In genomic region chr1:88143966-88144675, GRCm38 (mm10) we compare ENCODE assay signal across 10 mouse cellular contexts. TPM values are rescaled to one million over a fixed set of nuclear protein-coding genes. Genes with fewer than 3 reads are reported as not detected.
A peak's percentile ranks its signal among the peaks of the same experiment; 100 is the strongest.
DNase-seq lines count a peak whose midpoint lies in the region; TF ChIP-seq lines count a peak whose summit lies in the region.
"Not testable (repeated sequence)": the region's sequence is repeated elsewhere in the genome, so short reads cannot be mapped to it uniquely, and the experiment has no call there.
"Had no signal": no experiment of that assay in that cellular context is flagged by ENCODE, and none has a peak within 500 bp of the region (broad histone marks: within the 10 kb centered on the region; RNA-seq: fewer than 3 reads in every experiment).

No protein-coding gene starts in this region.

- TF ChIP-seq POLR2A in cortical plate, adult 2 months (IDR thresholded peaks at IDR 0.05; ENCODE audit: extremely low read depth, insufficient read depth, low read length); kidney, adult 2 months (IDR thresholded peaks at IDR 0.05; ENCODE audit: low read depth, low read length); spleen, adult 2 months (IDR thresholded peaks at IDR 0.05; ENCODE audit: low read depth, low read length): not testable (repeated sequence)

- WGBS in kidney, adult 2 months, result 2% methylated on average over 5 of the region's 5 CpGs
- 4% methylated on average over 5 of the region's 5 CpGs for WGBS in limb, embryonic 10.5 days
- WGBS in midbrain, embryonic 10.5 days, result 6% methylated on average over 5 of the region's 5 CpGs
- WGBS in spleen, adult 2 months, result 27% methylated on average over 5 of the region's 5 CpGs

- peak; percentile 16; the same call in 1 of the 2 replicates for TF ChIP-seq CTCF in cortical plate, adult 2 months (IDR thresholded peaks at IDR 0.05; ENCODE audit: extremely low read depth, insufficient read depth, low read length)
- peak; percentile 53 for TF ChIP-seq CTCF in kidney, adult 2 months (conservative IDR thresholded peaks at IDR 0.05; ENCODE audit: insufficient read depth, insufficient read length, low read depth, low read length)
- TF ChIP-seq CTCF in spleen, adult 2 months (IDR thresholded peaks at IDR 0.05; ENCODE audit: extremely low read depth, insufficient read depth, insufficient read length, insufficient replicate concordance), result peak; percentile 26; the same call in 1 of the 2 replicates

- H3K36me3 ChIP-seq in kidney, adult 2 months (ENCODE audit: control insufficient read depth, insufficient read depth, low read length); limb, embryonic 10.5 days; midbrain, embryonic 10.5 days; spleen, adult 2 months (ENCODE audit: control insufficient read depth, insufficient read depth, low read length): not testable (repeated sequence)

- H3K4me3 ChIP-seq in cortical plate, adult 2 months (ENCODE audit: insufficient read depth, low read length); kidney, adult 2 months (ENCODE audit: insufficient read depth, low read depth, low read length); limb, embryonic 10.5 days; midbrain, embryonic 10.5 days; spleen, adult 2 months (ENCODE audit: extremely low read depth, insufficient read depth, insufficient read length): not testable (repeated sequence)

- H3K9me3 ChIP-seq in limb, embryonic 10.5 days (replicated peaks); midbrain, embryonic 10.5 days (replicated peaks): not testable (repeated sequence)

- not testable (repeated sequence) for H3K27me3 ChIP-seq in kidney, adult 2 months (replicated peaks; ENCODE audit: control insufficient read depth, insufficient read depth, low read length); limb, embryonic 10.5 days (ENCODE audit: low read depth, poor library complexity, severe bottlenecking); midbrain, embryonic 10.5 days (ENCODE audit: low read depth, poor library complexity, severe bottlenecking); spleen, adult 2 months (ENCODE audit: control insufficient read depth, insufficient read depth, low read length)

- not testable (repeated sequence) for H3K27ac ChIP-seq in cortical plate, adult 2 months (ENCODE audit: insufficient read depth, low read length); kidney, adult 2 months (ENCODE audit: insufficient read depth, low read depth, low read length); limb, embryonic 10.5 days; midbrain, embryonic 10.5 days (replicated peaks); spleen, adult 2 months (ENCODE audit: insufficient read depth, low read length)

- intact Hi-C loops in gastrocnemius, postnatal 14 days (cut with DNase I; ENCODE audit: low total_unique reads), result not testable (repeated sequence)

- H3K4me1 ChIP-seq in cortical plate, adult 2 months (ENCODE audit: control insufficient read depth, insufficient read depth, low read length); kidney, adult 2 months (ENCODE audit: control insufficient read depth, insufficient read depth, low read length); limb, embryonic 10.5 days; midbrain, embryonic 10.5 days; spleen, adult 2 months (ENCODE audit: control insufficient read depth, insufficient read depth, insufficient read length): not testable (repeated sequence)

- peak; percentile 45 for DNase-seq in 416B (ENCODE audit: low read depth)
- DNase-seq in adrenal gland, postnatal 14 days, result peak; percentile 57
- peak; percentile 33 for DNase-seq in gastrocnemius, postnatal 14 days
- peak; percentile 72 for DNase-seq in kidney, adult 2 months
- DNase-seq in limb, embryonic 10.5 days (ENCODE audit: low spot score), result peak; percentile 45
- DNase-seq in midbrain, embryonic 10.5 days (ENCODE audit: low spot score), result peak; percentile 27
- DNase-seq in spleen, adult 2 months (ENCODE audit: low read depth in 1 of 2, low spot score in 2 of 2), result peak in 1 of 2 experiments; percentile 17

RNA-seq across cellular contexts. Expression of gene Ugt1a6a, which starts 9.5 kb away (rescaled TPM):
- 10.5 and 12.8 TPM in 2 replicates for total RNA-seq in adrenal gland, postnatal 14 days (2021)
- 3.5 and 4.1 TPM in 2 replicates for polyA plus RNA-seq in cortical plate, adult 2 months (2012; rRNA removed)
- total RNA-seq in gastrocnemius, postnatal 14 days (2021), result 1 to 10 TPM; 2.1 to 2.4 TPM
- 20.9 and 21.1 TPM in 2 replicates for polyA plus RNA-seq in kidney, adult 2 months (2012; rRNA removed)
- polyA plus RNA-seq in limb, embryonic 10.5 days (2016; fragmentation: Nextera tagmentation; extraction: Ambion mirVana), result 0.11 and 0.16 TPM in 2 replicates
- not detected in 2 replicates for polyA plus RNA-seq in midbrain, embryonic 10.5 days (2016; fragmentation: Nextera tagmentation; extraction: Ambion mirVana)
- polyA plus RNA-seq in spleen, adult 2 months (2012; rRNA removed), result 0.44 and 1.0 TPM in 2 replicates

RNA-seq across cellular contexts. Expression of gene Ugt1a5, which starts 21.7 kb away (rescaled TPM):
- total RNA-seq in adrenal gland, postnatal 14 days (2021), result 0.37 and 0.41 TPM in 2 replicates
- not detected in 2 replicates for polyA plus RNA-seq in cortical plate, adult 2 months (2012; rRNA removed)
- under 1 TPM; 0.14 to 0.33 TPM for total RNA-seq in gastrocnemius, postnatal 14 days (2021)
- polyA plus RNA-seq in kidney, adult 2 months (2012; rRNA removed), result 0.59 and 0.90 TPM in 2 replicates
- polyA plus RNA-seq in limb, embryonic 10.5 days (2016; fragmentation: Nextera tagmentation; extraction: Ambion mirVana), result not detected in 2 replicates
- polyA plus RNA-seq in midbrain, embryonic 10.5 days (2016; fragmentation: Nextera tagmentation; extraction: Ambion mirVana), result not detected in 2 replicates
- not detected in 2 replicates for polyA plus RNA-seq in spleen, adult 2 months (2012; rRNA removed)
- polyA plus RNA-seq: heart, embryonic 16.5 days; limb, embryonic 13.5 days had no signal

RNA-seq across cellular contexts. Expression of gene Ugt1a6b, which starts 41.1 kb away (rescaled TPM):
- total RNA-seq in adrenal gland, postnatal 14 days (2021), result 5.3 and 11.5 TPM in 2 replicates
- 0.13 TPM in 1 of 2 replicates, not detected in the other for polyA plus RNA-seq in cortical plate, adult 2 months (2012; rRNA removed)
- under 1 TPM; 0.38 to 0.43 TPM for total RNA-seq in gastrocnemius, postnatal 14 days (2021)
- 8.5 and 10.5 TPM in 2 replicates for polyA plus RNA-seq in kidney, adult 2 months (2012; rRNA removed)
- not detected in 2 replicates for polyA plus RNA-seq in limb, embryonic 10.5 days (2016; fragmentation: Nextera tagmentation; extraction: Ambion mirVana)
- not detected in 2 replicates for polyA plus RNA-seq in midbrain, embryonic 10.5 days (2016; fragmentation: Nextera tagmentation; extraction: Ambion mirVana)
- polyA plus RNA-seq in spleen, adult 2 months (2012; rRNA removed), result 0.29 and 0.90 TPM in 2 replicates
- polyA plus RNA-seq: limb, embryonic 13.5 days had no signal

RNA-seq across cellular contexts. Expression of gene Ugt1a7c, which starts 49.3 kb away (rescaled TPM):
- total RNA-seq in adrenal gland, postnatal 14 days (2021), result 1.9 and 2.6 TPM in 2 replicates
- 1.3 and 1.4 TPM in 2 replicates for polyA plus RNA-seq in cortical plate, adult 2 months (2012; rRNA removed)
- under 1 TPM; 0.60 to 0.94 TPM for total RNA-seq in gastrocnemius, postnatal 14 days (2021)
- 85.2 and 96.9 TPM in 2 replicates for polyA plus RNA-seq in kidney, adult 2 months (2012; rRNA removed)
- 0.30 and 0.61 TPM in 2 replicates for polyA plus RNA-seq in limb, embryonic 10.5 days (2016; fragmentation: Nextera tagmentation; extraction: Ambion mirVana)
- polyA plus RNA-seq in midbrain, embryonic 10.5 days (2016; fragmentation: Nextera tagmentation; extraction: Ambion mirVana), result 0.56 and 1.1 TPM in 2 replicates
- polyA plus RNA-seq in spleen, adult 2 months (2012; rRNA removed), result 1.5 and 3.5 TPM in 2 replicates

RNA-seq across cellular contexts. Expression of gene Ugt1a2, which starts 56.3 kb away (rescaled TPM):
- 0.22 and 0.26 TPM in 2 replicates for total RNA-seq in adrenal gland, postnatal 14 days (2021)
- polyA plus RNA-seq in cortical plate, adult 2 months (2012; rRNA removed), result not detected in 2 replicates
- total RNA-seq in gastrocnemius, postnatal 14 days (2021), result not detected
- polyA plus RNA-seq in kidney, adult 2 months (2012; rRNA removed), result 1,010 and 1,230 TPM in 2 replicates
- not detected in 2 replicates for polyA plus RNA-seq in limb, embryonic 10.5 days (2016; fragmentation: Nextera tagmentation; extraction: Ambion mirVana)
- not detected in 2 replicates for polyA plus RNA-seq in midbrain, embryonic 10.5 days (2016; fragmentation: Nextera tagmentation; extraction: Ambion mirVana)
- 0.13 and 0.15 TPM in 2 replicates for polyA plus RNA-seq in spleen, adult 2 months (2012; rRNA removed)
- polyA plus RNA-seq: heart, embryonic 16.5 days; limb, embryonic 13.5 days had no signal
